Mouse (Mus musculus): ENCODE data around the gene Gm5538. TPM values are rescaled to one million over a fixed set of nuclear protein-coding genes. Genes with fewer than 3 reads are reported as not detected.

The Gm5538 gene
- total RNA-seq (2014; fragmentation: Nextera tagmentation) (not detected in 2 replicates), total RNA-seq (2017) (not detected in 2 replicates)

GRCm38 (mm10) chr3:59729490-59729889 lies at the start of gene Gm5538:
Gene Gm5538, plus strand, starts transcription at chr3:59729790.
- no peak for ATAC-seq (replicated peaks; ENCODE audit: poor library complexity, severe bottlenecking)

GRCm38 (mm10) chr3:59697391-59697790 lies 32.2 kb upstream of the Gm5538 start:
- no peak for ATAC-seq (replicated peaks; ENCODE audit: poor library complexity, severe bottlenecking)

- no peak for ATAC-seq (replicated peaks; ENCODE audit: poor library complexity, severe bottlenecking)
These were observed 26.9 kb upstream of the Gm5538 start for GRCm38 (mm10) chr3:59702614-59703110.

GRCm38 (mm10) chr3:59739866-59740265 lies 10.3 kb downstream of the Gm5538 start:
- no peak for ATAC-seq (replicated peaks; ENCODE audit: poor library complexity, severe bottlenecking)

GRCm38 (mm10) chr3:59744181-59744580 lies 14.6 kb downstream of the Gm5538 start:
- no peak for ATAC-seq (replicated peaks; ENCODE audit: poor library complexity, severe bottlenecking)

Other genes starting within 250 kb of the Gm5538 start
- not detected in 2 replicates for gene Gm8298, start 131.3 kb downstream of the Gm5538 start, total RNA-seq (2014; fragmentation: Nextera tagmentation)
- not detected in 2 replicates for gene Gm8298, start 131.3 kb downstream of the Gm5538 start, total RNA-seq (2017)
- gene C130079G13Rik, start 195.4 kb downstream of the Gm5538 start, total RNA-seq (2014; fragmentation: Nextera tagmentation) = not detected in 2 replicates
- gene C130079G13Rik, start 195.4 kb downstream of the Gm5538 start, total RNA-seq (2017) = not detected in 2 replicates